Mouse (Mus musculus) cerebellum, adult 2 months (tissue): ENCODE measurements around the gene Hemk1.
A peak's percentile ranks its signal among the peaks of the same experiment; 100 is the strongest.

Experiments
- CTCF ChIP-seq: fragments of 200-500 bp; IDR thresholded peaks from 2 replicates; pipeline ENCODE4 v1.5.1; 2011; ENCODE audit warnings: low read depth, mild to moderate bottlenecking, control low read depth, low read length, moderate library complexity, borderline replicate concordance; ENCODE audit not compliant: insufficient read depth
- POLR2A ChIP-seq: fragments of 200-500 bp; IDR thresholded peaks from 2 replicates; pipeline ENCODE4 v1.6.1; 2011; ENCODE audit warnings: low read length, control low read depth, borderline replicate concordance; ENCODE audit not compliant: insufficient read depth

DNA sequence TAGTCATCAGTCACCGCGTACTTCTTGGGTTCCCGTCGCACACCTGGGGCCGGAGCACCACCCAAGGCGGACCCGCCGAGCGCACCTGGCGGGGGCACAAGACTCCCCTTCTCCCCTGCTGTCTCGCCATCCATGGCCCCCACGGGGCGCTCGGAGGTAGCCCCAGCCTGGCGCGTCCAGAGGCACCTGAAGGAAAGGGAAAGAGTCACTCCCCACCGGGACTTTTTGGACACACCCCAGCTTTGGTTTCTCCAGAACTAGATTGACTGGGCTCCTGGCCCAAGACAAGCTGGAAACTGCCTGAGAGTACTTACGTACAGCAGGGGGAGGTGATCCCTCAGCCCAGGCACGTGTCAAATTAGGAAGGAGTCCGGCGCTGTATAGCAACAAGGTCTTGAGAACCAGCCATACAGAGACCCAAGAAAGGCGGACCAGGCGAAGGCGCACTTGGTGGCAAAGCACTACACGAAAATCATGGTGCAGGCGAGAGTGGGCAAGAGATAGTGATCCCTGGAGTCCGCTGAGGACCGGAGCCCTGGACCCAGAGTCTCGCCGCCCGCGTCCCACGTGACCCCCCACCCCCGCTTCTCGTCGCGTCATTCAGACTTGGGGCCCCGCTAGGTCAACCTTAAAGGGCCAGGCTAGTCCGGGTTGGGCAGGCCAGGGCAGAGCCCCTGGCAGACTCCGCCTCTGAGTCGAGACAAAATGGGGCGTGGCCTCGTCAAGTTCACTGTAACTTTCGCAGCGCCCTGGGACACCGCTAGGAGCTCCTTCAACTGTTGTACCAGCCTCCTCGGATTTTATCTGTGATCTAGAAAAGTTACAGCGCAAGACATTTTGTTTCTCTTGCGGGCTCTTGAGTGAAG is 48.7 kb downstream of the Hemk1 start, which contains the start of gene Mapkapk3:
- TF ChIP-seq CTCF = no peak
- TF ChIP-seq POLR2A = peak; percentile 24; the same call in 1 of the 2 replicates
